Mouse (Mus musculus) layer of hippocampus, adult 9-10 months (tissue): Measurements from ENCODE around the gene Lrtm2.

Source experiments
- DNase-seq: peaks from one replicate; pipeline ENCODE4 v3.0.0; 2022; ENCODE audit warnings: low spot score

Gene Lrtm2

GRCm38 (mm10) chr6:119280761-119281160 is 49.8 kb downstream of the Lrtm2 start:
- peak; percentile 29 for DNase-seq

- DNase-seq, result no peak
Measured at GRCm38 (mm10) chr6:119276713-119277112, 53.9 kb downstream of the Lrtm2 start.
